Mouse (Mus musculus) heart, postnatal 0 days (tissue): ENCODE measurements around the gene Cradd. TPM values are rescaled to one million over a fixed set of nuclear protein-coding genes. Genes with fewer than 3 reads are reported as not detected.

Source experiments
- ATAC-seq: fragments of 200-750 bp; cut with Nextera tagmentation; 2 replicates; pipeline ENCODE4 v1.8.0; 2017; ENCODE audit warnings: low read depth, moderate number of reproducible peaks, moderate library complexity; ENCODE audit not compliant: insufficient read depth
- DNase-seq: peaks from one replicate; pipeline ENCODE4 v3.0.0-alpha.2; 2016; ENCODE audit warnings: low spot score
- H3K27ac ChIP-seq: fragments of 300-500 bp; sonication (generic); 2 replicates; pipeline ENCODE4 v1.5.1; 2014; ENCODE audit warnings: low read depth, mild to moderate bottlenecking
- H3K27me3 ChIP-seq: fragments of 300-500 bp; sonication (generic); 2 replicates; pipeline ENCODE4 v1.6.1; 2014; ENCODE audit warnings: low read length, mixed read lengths; ENCODE audit not compliant: control insufficient read depth, insufficient read depth
- H3K36me3 ChIP-seq: fragments of 300-500 bp; sonication (generic); replicated peaks from 2 replicates; pipeline ENCODE4 v1.6.1; 2014; ENCODE audit warnings: low read length, mixed read lengths; ENCODE audit not compliant: control insufficient read depth, insufficient read depth
- H3K4me1 ChIP-seq: fragments of 300-500 bp; sonication (generic); 2 replicates; pipeline ENCODE4 v1.6.1; 2014; ENCODE audit warnings: antibody characterized with exemption; ENCODE audit not compliant: control insufficient read depth, insufficient read depth
- H3K4me2 ChIP-seq: fragments of 300-500 bp; sonication (generic); 2 replicates; pipeline ENCODE4 v1.6.1; 2014; ENCODE audit warnings: low read depth, mild to moderate bottlenecking, low read length, moderate library complexity
- H3K4me3 ChIP-seq: fragments of 300-500 bp; sonication (generic); 2 replicates; pipeline ENCODE4 v1.5.1; 2014; ENCODE audit warnings: low read depth, low read length
- H3K9ac ChIP-seq: fragments of 300-500 bp; sonication (generic); replicated peaks from 2 replicates; pipeline ENCODE4 v1.6.1; 2014; ENCODE audit warnings: low read depth, low read length, mixed read lengths
- H3K9me3 ChIP-seq: fragments of 300-500 bp; sonication (generic); replicated peaks from 2 replicates; pipeline ENCODE4 v1.6.1; 2016; ENCODE audit warnings: low read length; ENCODE audit not compliant: control insufficient read depth
- CTCF ChIP-seq: IDR thresholded peaks from 2 replicates; pipeline ENCODE4 v1.5.1; 2016; ENCODE audit warnings: antibody characterized with exemption, control low read depth, low read depth
- EP300 ChIP-seq: IDR thresholded peaks from 2 replicates; pipeline ENCODE4 v1.6.1; 2016; ENCODE audit warnings: antibody characterized with exemption, low read depth
- WGBS: fragments of 180-500 bp; shearing (Covaris S2); extraction: QIAGEN DNeasy Blood & Tissue Kit; methylation state at CpG from one replicate; pipeline ENCODE4 v1.1.7; 2014; 5-methylcytosine and 5-hydroxymethylcytosine counted together
- polyA plus RNA-seq: library from polyadenylated mRNA; unstranded; fragments of >200 nt; fragmentation: Nextera tagmentation; extraction: Ambion mirVana; gene quantifications from 2 replicates; pipeline ENCODE4 v1.2.1, GENCODE M21; 2015
- total RNA-seq: library from RNA; depleted of rRNA; stranded (reverse); fragments of >200 nt; gene quantifications from 2 replicates; pipeline ENCODE4 v1.2.3, GENCODE M21; 2014; ENCODE audit warnings: low replicate concordance

Cradd gene
- total and polyA plus RNA-seq, 2 experiments from 2014 or later: 12.2 to 21.1 TPM

DNA sequence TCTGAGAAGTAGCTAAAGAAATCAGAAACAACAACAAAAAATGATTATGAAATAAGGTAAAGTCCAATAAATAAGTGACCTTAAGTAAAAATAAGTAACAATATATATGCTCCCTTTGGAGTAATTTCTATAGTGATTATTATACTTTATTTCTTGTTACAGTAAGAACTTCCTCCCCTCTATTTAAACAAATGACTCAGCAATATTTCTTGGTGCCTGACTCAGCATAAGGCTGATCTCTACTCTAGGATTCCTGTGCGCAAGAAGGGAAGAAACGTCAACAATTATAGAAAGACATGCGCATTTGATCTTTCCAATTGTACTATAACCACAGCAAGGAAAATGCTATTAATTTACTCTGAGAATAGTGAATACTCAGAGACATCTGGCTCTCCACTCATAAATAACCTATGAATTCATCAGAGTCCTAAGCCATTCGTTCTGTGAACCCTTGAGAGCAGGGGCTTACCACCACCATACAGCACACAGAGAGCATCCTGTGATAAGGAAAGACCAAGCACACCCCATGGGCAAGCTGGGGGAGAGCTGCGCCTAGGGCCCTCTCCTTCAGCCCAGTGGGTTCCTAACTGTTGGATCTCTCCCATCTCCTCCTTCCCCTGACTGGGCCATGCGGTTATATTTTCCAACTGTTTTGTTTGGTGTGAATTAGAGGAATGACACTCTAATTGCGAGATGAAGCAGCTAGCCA is 113.1 kb downstream of the Cradd start:
- no peaks in the 10 kb centered on the region for H3K36me3 ChIP-seq
- ATAC-seq (no peak), DNase-seq (no peak)
- TF ChIP-seq CTCF: no peak
- TF ChIP-seq EP300: no peak
- no peak overlapping the region for H3K4me2 ChIP-seq
- no peak overlapping the region for H3K27ac ChIP-seq
- H3K9ac ChIP-seq: no peak overlapping the region
- no peaks in the 10 kb centered on the region for H3K9me3 ChIP-seq
- H3K27me3 ChIP-seq: no peaks in the 10 kb centered on the region
- WGBS: 88% methylated on average over 7 of the region's 7 CpGs
- peaks cover 14% of the 10 kb centered on the region for H3K4me1 ChIP-seq
- no peak overlapping the region for H3K4me3 ChIP-seq

DNA sequence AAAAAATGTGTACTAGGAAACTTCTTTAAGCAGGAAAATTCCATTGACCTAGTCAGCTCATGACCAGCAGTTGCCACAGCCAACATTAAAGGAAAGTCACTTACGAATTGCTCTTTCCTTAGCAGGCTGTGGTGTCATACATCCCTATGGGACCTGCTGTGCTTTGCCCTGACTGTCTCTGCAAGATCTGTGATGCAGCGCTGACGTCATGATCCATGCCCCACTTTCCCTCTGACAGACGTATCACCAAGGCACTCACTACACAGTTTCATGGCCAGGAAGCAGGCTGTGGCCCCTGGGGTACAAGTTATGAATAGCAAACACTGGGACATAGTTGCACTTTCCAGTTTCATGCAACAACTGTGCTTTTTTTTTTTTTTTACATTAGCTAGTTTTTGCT is 113.8 kb downstream of the Cradd start:
- TF ChIP-seq CTCF: no peak
- no peak for TF ChIP-seq EP300
- H3K9ac ChIP-seq: no peak overlapping the region
- H3K9me3 ChIP-seq: no peaks in the 10 kb centered on the region
- DNase-seq (no peak), ATAC-seq (no peak)
- no peak overlapping the region for H3K27ac ChIP-seq
- no peaks in the 10 kb centered on the region for H3K27me3 ChIP-seq
- no peak overlapping the region for H3K4me2 ChIP-seq
- H3K4me1 ChIP-seq: peaks cover 14% of the 10 kb centered on the region
- H3K4me3 ChIP-seq: no peak overlapping the region
- no peaks in the 10 kb centered on the region for H3K36me3 ChIP-seq
- 68% methylated on average over 4 of the region's 4 CpGs for WGBS

DNA sequence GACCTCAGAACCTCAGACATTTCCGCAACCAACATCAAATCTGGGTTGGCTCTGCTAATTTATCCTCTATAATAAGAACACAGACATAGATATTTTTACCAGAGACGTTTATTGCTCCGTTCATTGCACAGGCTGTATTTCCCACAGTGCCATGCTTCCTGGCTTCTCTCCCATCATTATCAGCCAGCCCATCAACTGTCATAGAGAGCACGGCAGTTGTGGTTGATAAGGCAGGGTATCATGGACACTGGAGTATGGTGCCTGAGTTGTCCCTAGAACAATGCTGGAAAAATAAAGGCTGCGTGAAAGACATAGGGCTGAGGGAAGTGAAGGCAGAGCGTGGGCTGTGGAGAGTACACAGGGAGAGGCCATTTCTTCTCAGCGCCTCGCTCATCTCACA is 116.5 kb downstream of the Cradd start:
- Histone ChIP-seq H3K9me3 (no peaks in the 10 kb centered on the region), H3K4me1 (peaks cover under 1% of the 10 kb centered on the region; the same call in 1 of the 2 replicates), H3K36me3 (no peaks in the 10 kb centered on the region), H3K9ac (no peak overlapping the region), H3K4me3 (no peak overlapping the region), H3K27me3 (no peaks in the 10 kb centered on the region), H3K4me2 (no peak overlapping the region), H3K27ac (no peak overlapping the region)
- DNase-seq: no peak
- TF ChIP-seq CTCF (no peak), EP300 (no peak)
- 89% methylated on average over 8 of the region's 8 CpGs for WGBS
- ATAC-seq: no peak

DNA sequence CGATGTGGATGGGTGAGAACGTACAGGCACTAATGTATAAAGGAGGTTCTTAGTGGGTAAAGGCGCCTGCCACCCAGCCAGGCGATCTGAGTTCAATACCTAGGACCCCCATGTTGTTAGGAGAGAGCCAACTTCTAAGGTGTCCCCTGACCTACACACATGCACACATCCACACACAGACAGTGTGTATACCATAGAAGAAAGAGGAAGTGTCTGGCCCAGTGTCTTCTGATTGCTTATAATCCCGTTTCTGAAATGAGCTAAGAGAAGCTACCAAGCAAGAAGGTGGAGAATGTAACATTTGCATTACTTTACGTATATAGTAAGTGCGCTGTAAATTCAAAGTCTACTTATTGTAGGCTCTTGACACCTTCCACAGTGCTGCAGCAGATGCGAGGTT is 122.4 kb downstream of the Cradd start:
- Histone ChIP-seq H3K27me3 (no peaks in the 10 kb centered on the region), H3K36me3 (no peaks in the 10 kb centered on the region), H3K27ac (no peak overlapping the region), H3K4me1 (peaks cover 15% of the 10 kb centered on the region), H3K9me3 (no peaks in the 10 kb centered on the region), H3K9ac (no peak overlapping the region), H3K4me2 (no peak overlapping the region), H3K4me3 (no peak overlapping the region)
- ATAC-seq (no peak), DNase-seq (no peak)
- TF ChIP-seq CTCF: no peak
- TF ChIP-seq EP300: no peak
- WGBS: 91% methylated on average over 8 of the region's 8 CpGs

DNA sequence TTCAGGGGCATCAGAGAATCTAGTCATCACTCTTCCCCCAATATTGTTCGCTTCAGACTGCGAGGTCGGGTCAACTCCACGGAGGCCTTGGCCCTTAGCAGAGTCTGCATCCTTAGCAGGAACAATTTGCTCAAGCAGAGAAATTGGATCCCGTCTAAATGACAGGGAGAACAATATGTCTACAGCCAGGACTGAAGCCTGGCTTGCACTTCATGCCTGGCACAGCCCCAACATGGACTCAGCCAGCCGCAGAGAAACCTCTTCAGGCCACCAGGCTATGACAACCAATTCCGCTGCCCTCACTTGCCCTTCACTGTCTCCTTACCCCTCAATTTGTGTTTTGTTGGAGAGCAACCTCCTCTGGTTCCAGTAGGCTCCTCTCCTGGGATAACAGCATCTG is 123.6 kb downstream of the Cradd start:
- H3K36me3 ChIP-seq: no peaks in the 10 kb centered on the region
- H3K4me3 ChIP-seq: no peak overlapping the region
- ATAC-seq (peak; percentile 76), DNase-seq (peak; percentile 67)
- TF ChIP-seq EP300 (no peak), CTCF (no peak)
- no peak overlapping the region for H3K9ac ChIP-seq
- H3K4me1 ChIP-seq: peaks cover 20% of the 10 kb centered on the region
- H3K4me2 ChIP-seq: no peak overlapping the region
- H3K9me3 ChIP-seq: no peaks in the 10 kb centered on the region
- peak overlapping the region; percentile 64 for H3K27ac ChIP-seq
- H3K27me3 ChIP-seq: no peaks in the 10 kb centered on the region
- WGBS: 41% methylated on average over 7 of the region's 7 CpGs
